Mouse (Mus musculus): ENCODE measurements around the gene Mettl5.

Gene Mettl5

GRCm38 (mm10) chr2:69856392-69856791, 29.0 kb downstream of the Mettl5 start:
- peak; percentile 43 for DNase-seq (ENCODE audit: low read depth)

DNA sequence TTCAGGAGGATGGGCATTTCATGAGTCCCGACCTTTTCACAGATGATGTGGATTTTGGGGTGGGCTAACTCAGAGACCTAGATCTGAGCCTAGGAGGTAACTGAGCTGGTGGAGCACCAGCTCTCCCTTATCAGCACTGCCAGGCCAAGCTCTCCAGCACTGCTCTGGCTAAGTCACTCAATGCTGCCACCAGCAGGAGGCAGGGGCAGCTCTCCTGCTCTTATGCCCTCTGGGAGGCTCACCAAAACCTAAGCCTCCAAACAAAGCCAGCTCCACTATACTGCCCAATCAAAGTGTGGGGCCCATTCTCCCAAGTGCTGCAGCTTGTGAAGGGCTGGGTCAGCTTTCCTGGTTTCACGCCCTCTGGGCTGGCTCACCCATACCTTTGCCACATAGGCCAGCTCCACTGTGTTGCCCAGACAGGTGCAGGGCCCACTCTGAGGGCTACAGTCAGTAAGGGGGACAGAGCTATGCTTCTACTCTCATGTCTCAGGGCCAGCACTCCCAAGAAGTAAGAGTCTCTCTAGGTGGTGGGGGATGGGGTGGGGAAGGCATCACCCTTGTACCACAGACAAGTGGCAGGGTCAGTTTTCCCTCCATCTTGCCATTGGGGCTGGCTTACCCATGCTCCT, 33.9 kb downstream of the Mettl5 start:
- peak; percentile 48 for DNase-seq (ENCODE audit: low read depth)

DNA sequence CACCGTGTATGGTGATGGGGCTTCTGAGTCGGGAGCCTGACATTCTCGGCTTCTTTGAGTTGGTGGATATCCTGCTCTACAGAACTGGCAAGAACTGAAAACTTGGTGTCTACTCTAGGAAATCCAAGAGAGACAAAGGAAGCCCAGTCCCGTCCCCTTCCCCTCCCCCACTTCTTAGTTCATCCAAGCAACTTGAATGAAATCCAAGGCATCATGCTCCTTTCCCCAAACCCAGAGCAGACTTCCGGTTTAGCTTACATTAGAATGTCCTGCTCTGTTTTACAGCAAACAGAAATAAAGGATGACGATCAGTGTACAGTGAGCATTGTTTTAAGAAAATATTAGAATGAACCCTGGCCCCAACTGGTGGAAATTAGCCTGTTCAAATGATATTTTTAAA, 36.2 kb downstream of the Mettl5 start:
- no peak for DNase-seq (ENCODE audit: low read depth)

DNA sequence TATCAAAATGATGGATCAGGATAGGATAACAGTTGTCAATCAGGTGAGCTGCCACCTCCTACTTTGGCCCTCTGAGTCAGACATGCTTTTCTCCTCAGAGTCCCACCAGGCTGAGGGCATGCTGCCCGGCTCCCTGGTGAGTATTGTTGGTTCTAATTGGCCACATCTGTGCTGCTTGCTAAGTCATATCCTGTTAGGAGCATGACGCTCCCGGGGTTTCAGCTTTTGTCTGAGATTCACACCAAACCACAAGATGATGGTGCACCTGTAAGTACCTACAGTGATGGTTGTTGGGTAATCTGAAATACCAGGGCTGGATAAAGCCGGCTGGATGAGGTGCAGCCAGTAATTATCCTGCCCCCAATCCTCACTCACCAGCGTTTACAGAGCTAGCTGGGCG, 45.2 kb downstream of the Mettl5 start:
- DNase-seq (ENCODE audit: low read depth), result no peak

DNA sequence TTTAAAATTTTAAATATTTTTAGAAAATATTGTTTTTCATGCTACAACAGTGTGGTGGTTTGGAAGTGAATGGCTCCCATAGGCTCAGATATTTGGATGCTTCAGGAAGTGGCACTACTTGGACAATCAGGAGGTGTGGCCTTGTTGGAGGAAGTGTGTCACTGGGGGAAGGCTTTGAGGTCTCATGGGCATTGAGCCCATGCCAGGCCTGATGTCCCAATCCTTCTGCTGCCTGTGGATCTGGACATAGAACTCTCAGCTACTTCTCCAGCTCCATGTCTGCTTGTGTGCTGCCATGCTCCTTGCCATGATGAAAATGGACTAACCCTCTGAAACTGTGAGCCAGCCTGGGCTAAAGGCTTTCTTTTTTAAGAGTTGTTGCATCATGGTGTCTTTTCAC, 46.7 kb downstream of the Mettl5 start:
- DNase-seq (ENCODE audit: low read depth), result no peak

DNA sequence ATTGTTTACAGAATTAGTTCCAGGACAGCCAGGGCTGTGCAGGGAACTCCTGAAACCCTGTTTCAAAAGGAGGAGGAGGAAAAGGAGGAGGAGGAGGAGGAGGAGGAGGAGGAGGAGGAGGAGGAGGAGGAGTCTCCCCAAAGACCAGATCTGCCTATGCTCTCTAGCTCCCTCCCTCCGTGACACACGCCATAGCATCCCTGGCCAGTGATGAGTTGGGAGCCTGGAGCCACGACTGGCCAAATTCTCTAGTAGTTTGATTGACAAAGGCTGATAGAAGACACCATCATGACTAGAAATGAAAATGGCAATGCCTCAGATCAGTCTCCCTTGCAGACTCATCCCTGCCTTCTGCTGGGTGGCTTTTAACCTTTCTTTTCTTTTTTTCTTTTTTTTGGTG, 47.4 kb downstream of the Mettl5 start:
- no peak for DNase-seq (ENCODE audit: low read depth)

DNA sequence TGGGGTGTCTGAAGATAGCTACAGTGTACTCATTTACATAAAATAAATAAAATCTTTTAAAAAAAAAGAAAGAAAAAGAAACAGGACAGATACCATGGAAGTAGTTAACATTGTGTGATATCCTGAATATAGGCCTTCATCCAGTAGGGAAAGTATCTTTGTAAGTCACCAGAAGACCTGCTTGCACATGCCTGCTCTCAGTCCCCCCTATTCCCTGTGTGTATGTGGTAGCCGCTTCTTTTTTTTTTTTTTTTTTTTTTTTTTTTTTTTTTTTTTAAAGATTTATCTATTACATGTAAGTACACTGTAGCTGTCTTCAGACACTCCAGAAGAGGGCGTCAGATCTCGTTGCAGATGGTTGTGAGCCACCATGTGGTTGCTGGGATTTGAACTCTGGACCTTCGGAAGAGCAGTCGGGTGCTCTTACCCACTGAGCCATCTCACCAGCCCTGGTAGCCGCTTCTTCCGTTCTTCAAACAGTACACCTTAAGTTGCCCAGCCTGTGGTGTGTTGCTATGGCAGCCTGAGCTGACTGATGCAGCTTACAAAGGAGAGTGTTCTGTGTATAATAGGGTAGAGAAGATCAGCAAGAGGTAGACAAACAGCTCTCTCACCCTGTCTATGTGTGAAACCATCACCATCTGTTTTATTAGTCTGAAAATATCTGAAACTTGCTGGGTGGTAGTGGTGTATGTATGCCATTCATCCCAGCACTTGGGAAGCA, 48.0 kb downstream of the Mettl5 start:
- DNase-seq (ENCODE audit: low read depth), result no peak

- DNase-seq (ENCODE audit: low read depth), result no peak
These were observed 55.3 kb downstream of the Mettl5 start for GRCm38 (mm10) chr2:69830116-69830515.

GRCm38 (mm10) chr2:69829680-69830079, 55.7 kb downstream of the Mettl5 start:
- no peak for DNase-seq (ENCODE audit: low read depth)

DNA sequence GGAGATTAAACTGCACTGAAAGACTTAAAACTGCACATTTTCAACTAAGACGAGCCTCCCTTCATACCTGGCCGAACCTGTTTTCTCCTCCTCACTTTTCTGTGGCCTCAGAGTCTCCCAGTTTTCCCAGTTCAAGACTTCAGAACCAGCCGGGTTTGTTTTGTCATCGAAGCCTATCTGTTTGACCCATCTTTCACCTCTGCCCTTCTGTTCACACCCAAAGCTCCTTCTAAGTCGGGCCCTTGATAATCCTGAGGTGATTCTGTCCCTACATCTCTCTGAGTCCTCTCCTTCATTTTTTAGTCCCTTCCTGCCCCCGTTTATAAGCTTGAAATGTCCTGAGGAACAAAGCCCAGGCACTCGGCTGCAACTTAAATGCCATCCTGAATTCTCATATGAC, 57.4 kb downstream of the Mettl5 start:
- DNase-seq (ENCODE audit: low read depth), result no peak

- no peak for DNase-seq (ENCODE audit: low read depth)
These were observed 59.0 kb downstream of the Mettl5 start for GRCm38 (mm10) chr2:69826380-69826779.

- DNase-seq (ENCODE audit: low read depth), result no peak
These were observed 59.5 kb downstream of the Mettl5 start for GRCm38 (mm10) chr2:69825898-69826297.

GRCm38 (mm10) chr2:69823129-69823677, 62.2 kb downstream of the Mettl5 start:
- no peak for DNase-seq (ENCODE audit: low read depth)

DNA sequence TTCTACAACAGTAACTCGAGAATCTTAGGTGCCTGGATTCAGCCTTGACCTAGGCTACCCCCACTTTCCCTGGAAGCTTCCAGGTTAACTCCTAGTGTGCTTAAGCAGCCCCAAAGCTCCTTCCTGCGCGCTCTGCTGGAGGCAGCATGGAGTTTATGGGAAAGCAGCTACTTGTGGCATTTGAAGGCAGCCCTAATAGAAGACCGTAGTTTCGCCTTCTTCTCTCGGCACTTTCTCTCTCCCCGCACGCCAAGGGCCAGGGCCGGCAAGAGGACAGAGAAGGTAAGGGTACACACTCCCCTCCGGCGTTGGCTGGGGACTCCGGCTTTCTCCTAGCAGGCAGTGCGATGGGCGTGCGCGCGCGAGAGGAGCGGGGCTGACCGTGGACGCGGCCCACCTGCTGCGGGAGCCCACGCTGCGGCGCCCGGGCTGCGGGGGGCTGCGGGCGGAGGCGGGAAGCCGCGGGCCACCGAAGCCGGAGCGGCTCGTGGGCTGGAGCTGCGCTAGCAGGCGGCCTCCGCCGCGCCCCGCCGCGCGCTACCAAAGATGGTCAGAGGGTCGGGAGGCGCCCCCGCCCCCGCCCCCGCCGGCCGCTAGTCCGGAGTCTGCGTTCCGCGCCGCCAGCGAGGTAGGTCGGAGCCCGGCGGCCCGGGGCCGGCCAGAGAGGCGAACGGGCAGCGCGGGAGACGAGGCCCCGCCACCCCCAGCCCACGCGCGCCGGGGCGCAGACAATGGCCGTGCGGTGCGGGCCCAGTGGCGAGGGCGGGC, 62.9 kb downstream of the Mettl5 start:
- no peak for DNase-seq (ENCODE audit: low read depth)

DNA sequence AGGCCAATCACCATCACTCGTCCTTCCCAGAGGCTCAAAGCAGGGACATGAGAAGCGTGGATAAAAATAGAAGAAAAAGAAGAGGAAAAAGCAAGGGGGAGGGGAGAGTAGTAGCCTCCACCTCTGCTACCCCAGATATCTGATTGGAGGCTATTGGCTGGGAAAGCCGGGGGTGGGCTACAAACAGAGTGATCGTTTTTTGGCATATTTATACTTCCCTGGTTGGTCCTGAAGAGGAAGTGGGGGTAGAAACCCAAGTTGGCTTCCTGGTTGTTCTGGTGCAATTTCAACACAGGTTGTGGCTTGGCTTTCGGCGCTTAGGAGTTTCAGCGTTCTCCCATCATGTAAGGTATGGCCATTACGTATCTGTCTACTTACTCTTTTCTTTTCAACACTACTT, 63.7 kb downstream of the Mettl5 start, which contains the start of gene Klhl23:
Gene Klhl23 (plus strand): TSS at position 234 of the 400 bp plus-strand sequence.
- DNase-seq (ENCODE audit: low read depth), result no peak

Measured in c-Kit-positive CD71-positive TER-119-negative erythroid progenitor cells, embryonic 14.5 days (primary cell).